Comparison of ENCODE assay signal across 10 mouse cellular contexts in the genomic region with DNA sequence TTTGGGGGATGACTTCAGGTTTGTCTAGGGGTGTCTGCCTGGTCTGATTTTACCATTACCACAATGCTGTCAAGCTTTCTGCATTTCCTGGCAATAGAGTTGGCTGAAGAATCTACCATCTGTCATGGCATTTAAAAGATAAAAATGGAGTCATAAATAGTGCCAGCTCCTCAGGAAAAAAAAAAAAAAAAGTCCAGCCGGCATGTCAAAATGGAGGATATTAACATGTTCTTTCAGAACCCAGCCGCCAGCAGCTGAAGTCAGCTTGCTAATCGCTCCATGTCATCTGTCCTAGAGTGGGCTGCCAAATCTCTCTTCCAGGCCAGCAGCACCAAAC.
DNase-seq lines count a peak whose midpoint lies in the region; ATAC-seq and TF ChIP-seq lines count a peak whose summit lies in the region.
"Had no signal": no experiment of that assay in that cellular context is flagged by ENCODE, and none has a peak within 500 bp of the region (broad histone marks: within the 10 kb centered on the region; RNA-seq: fewer than 3 reads in every experiment).

No protein-coding gene starts in this region.

- no peaks in the 10 kb centered on the region; the same call in 1 of the 2 replicates for H3K4me1 ChIP-seq in neural tube, embryonic 14.5 days (ENCODE audit: control insufficient read depth, insufficient read depth, low read length)

- H3K36me3 ChIP-seq in neural tube, embryonic 14.5 days (ENCODE audit: control insufficient read depth, insufficient read depth, low read length): no peaks in the 10 kb centered on the region

- ATAC-seq in neural tube, embryonic 14.5 days (ENCODE audit: low read depth): peak; percentile 57; the same call in 1 of the 2 replicates

- 20% methylated on average over 3 of the region's 3 CpGs for WGBS in neural tube, embryonic 14.5 days

- no peaks in the 10 kb centered on the region for H3K9me3 ChIP-seq in neural tube, embryonic 14.5 days (ENCODE audit: control insufficient read depth, low read length)

- H3K27me3 ChIP-seq in neural tube, embryonic 14.5 days (ENCODE audit: control insufficient read depth, insufficient read depth, low read length): no peaks in the 10 kb centered on the region

- no peak overlapping the region for H3K4me2 ChIP-seq in neural tube, embryonic 14.5 days (ENCODE audit: low read depth, low read length)

- TF ChIP-seq CTCF in gastrocnemius, adult 2 months (IDR thresholded peaks at IDR 0.05): no peak

- H3K27ac ChIP-seq in gastrocnemius, adult 2 months: peak overlapping the region; percentile 57; the same call in 1 of the 2 replicates
- H3K27ac ChIP-seq in neural tube, embryonic 14.5 days (ENCODE audit: low read depth, low read length): peak overlapping the region; percentile 68; the same call in 1 of the 2 replicates

- H3K9ac ChIP-seq in neural tube, embryonic 14.5 days (replicated peaks; ENCODE audit: low read depth, low read length): no peak overlapping the region

- DNase-seq in gastrocnemius, adult 2 months: no peak
- no peak for DNase-seq in gastrocnemius, postnatal 25 days
- peak; percentile 69 to 76 for DNase-seq in cerebellum, postnatal 25 days
- peak; percentile 59 for DNase-seq in layer of hippocampus, adult 9-10 months (ENCODE audit: low spot score)
- DNase-seq in heart, adult 9 months (ENCODE audit: low spot score in 2 of 2): no peak
- no peak for DNase-seq in embryo, embryonic 9.5 days (ENCODE audit: extremely low spot score)
- DNase-seq in adrenal gland, adult (ENCODE audit: inconsistent age in 2 of 2, low spot score in 1 of 2): no peak
- DNase-seq: adrenal gland, postnatal 36 days; gastrocnemius, postnatal 10 days had no signal

- intact Hi-C loops in gastrocnemius, adult 2 months (cut with DNase I): no loop called here

- H3K4me3 ChIP-seq in gastrocnemius, adult 2 months: peak overlapping the region; percentile 19; the same call in 1 of the 2 replicates
- H3K4me3 ChIP-seq in neural tube, embryonic 14.5 days (ENCODE audit: low read depth, low read length): no peak overlapping the region

Comparison
In these comparisons a context has a peak if more than half of its experiments do, and no peak if none do; other contexts are left out.
1. DNase-seq: peak in cerebellum, postnatal 25 days (2 of 2) and layer of hippocampus, adult 9-10 months (single experiment); none in gastrocnemius, adult 2 months (single experiment), gastrocnemius, postnatal 25 days (single experiment), heart, adult 9 months (0 of 2), embryo, embryonic 9.5 days (single experiment) and adrenal gland, adult (0 of 2).